Mouse (Mus musculus) MEL (cell line): ENCODE measurements around the gene Myo9b. TPM values are rescaled to one million over a fixed set of nuclear protein-coding genes. Genes with fewer than 3 reads are reported as not detected.

ENCODE experiments used
- DNase-seq: peaks from one replicate; pipeline ENCODE4 v3.0.0; 2011; ENCODE audit warnings: low read depth, low spot score
- H3K27ac ChIP-seq: 2 replicates; pipeline ENCODE4 v1.5.1; 2012; ENCODE audit warnings: low read depth, mild to moderate bottlenecking, control low read depth, low read length, moderate library complexity; ENCODE audit not compliant: control insufficient read depth
- H3K27me3 ChIP-seq, 2 experiments: fragments of 150-350 bp in 1 of 2; sonication (generic) in 1 of 2; 2 replicates each; pipeline ENCODE4 v1.6.1; 2012; ENCODE audit warnings: low read length in 2 of 2, mild to moderate bottlenecking in 2 of 2, improper control_type of control experiment in 1 of 2, moderate library complexity in 1 of 2; ENCODE audit not compliant: insufficient read depth in 2 of 2, control insufficient read depth in 1 of 2
- H3K36me3 ChIP-seq, 2 experiments: 2 replicates each; pipeline ENCODE4 v1.6.1; 2012 to 2014; ENCODE audit warnings: low read length in 2 of 2, improper control_type of control experiment in 1 of 2, inconsistent platforms in 1 of 2, mild to moderate bottlenecking in 1 of 2; ENCODE audit not compliant: insufficient read depth in 2 of 2, control insufficient read depth in 1 of 2
- H3K4me1 ChIP-seq, 2 experiments: fragments of 150-350 bp in 1 of 2; sonication (generic) in 1 of 2; 2 replicates each; pipeline ENCODE4 v1.6.1; 2012; ENCODE audit warnings: low read length in 2 of 2, improper control_type of control experiment in 1 of 2, mild to moderate bottlenecking in 1 of 2; ENCODE audit not compliant: insufficient read depth in 2 of 2, control insufficient read depth in 1 of 2
- H3K4me3 ChIP-seq, 2 experiments: fragments of 150-350 bp in 1 of 2; sonication (generic) in 1 of 2; 2 replicates each; pipeline ENCODE4 v1.5.1; 2012; ENCODE audit warnings: low read depth in 2 of 2, low read length in 2 of 2, mild to moderate bottlenecking in 2 of 2, moderate library complexity in 2 of 2, control low read depth in 1 of 2, improper control_type of control experiment in 1 of 2; ENCODE audit not compliant: control insufficient read depth in 1 of 2, insufficient read depth in 1 of 2
- H3K79me2 ChIP-seq: 2 replicates; pipeline ENCODE4 v1.6.1; 2012; ENCODE audit warnings: mild to moderate bottlenecking, low read length, moderate library complexity; ENCODE audit not compliant: control insufficient read depth, poor library complexity, insufficient read depth
- H3K9ac ChIP-seq: 2 replicates; pipeline ENCODE4 v1.6.1; 2012; ENCODE audit warnings: low read depth, mild to moderate bottlenecking, control low read depth, low read length, moderate library complexity; ENCODE audit not compliant: control insufficient read depth, poor library complexity, severe bottlenecking
- H3K9me3 ChIP-seq: fragments of 150-350 bp; sonication (generic); replicated peaks from 2 replicates; pipeline ENCODE4 v1.6.1; 2012; ENCODE audit warnings: mild to moderate bottlenecking, low read length, improper control_type of control experiment, moderate library complexity; ENCODE audit not compliant: insufficient read depth
- BHLHE40 ChIP-seq: IDR thresholded peaks from 2 replicates; pipeline ENCODE4 v1.6.1; 2012; ENCODE audit warnings: low read depth, mild to moderate bottlenecking, inconsistent platforms, low read length, improper control_type of control experiment, borderline replicate concordance
- CHD1 ChIP-seq: IDR thresholded peaks from 2 replicates; pipeline ENCODE4 v1.6.1; 2012; ENCODE audit warnings: low read depth, mild to moderate bottlenecking, inconsistent platforms, low read length, improper control_type of control experiment
- CHD2 ChIP-seq: IDR thresholded peaks from 2 replicates; pipeline ENCODE4 v1.6.1; 2011; ENCODE audit warnings: low read length, improper control_type of control experiment
- E2F4 ChIP-seq: IDR thresholded peaks from 2 replicates; pipeline ENCODE4 v1.6.1; 2011; ENCODE audit warnings: low read depth, low read length, improper control_type of control experiment, borderline replicate concordance
- ELF1 ChIP-seq: IDR thresholded peaks from 2 replicates; pipeline ENCODE4 v1.6.1; 2014; ENCODE audit warnings: low read depth, mild to moderate bottlenecking, inconsistent platforms, low read length, improper control_type of control experiment, moderate library complexity
- EP300 ChIP-seq, 2 experiments: IDR thresholded peaks; 2 replicates each; pipeline ENCODE4 v1.6.1; 2011; ENCODE audit warnings: improper control_type of control experiment in 2 of 2, low read length in 2 of 2, low read depth in 1 of 2, mild to moderate bottlenecking in 1 of 2
- ETS1 ChIP-seq: IDR thresholded peaks from 2 replicates; pipeline ENCODE4 v1.6.1; 2012; ENCODE audit warnings: low read depth, mild to moderate bottlenecking, inconsistent platforms, low read length, improper control_type of control experiment, moderate library complexity
- GATA1 ChIP-seq: IDR thresholded peaks from 2 replicates; pipeline ENCODE4 v1.6.1; 2011; ENCODE audit warnings: low read depth, low read length, improper control_type of control experiment
- HCFC1 ChIP-seq: IDR thresholded peaks from 2 replicates; pipeline ENCODE4 v1.6.1; 2012; ENCODE audit warnings: low read depth, mild to moderate bottlenecking, inconsistent platforms, low read length, improper control_type of control experiment, moderate library complexity
- MAFK ChIP-seq: IDR thresholded peaks from 2 replicates; pipeline ENCODE4 v1.6.1; 2011; ENCODE audit warnings: low read depth, mild to moderate bottlenecking, low read length, improper control_type of control experiment, borderline replicate concordance
- MAX ChIP-seq: IDR thresholded peaks from 2 replicates; pipeline ENCODE4 v1.6.1; 2011; ENCODE audit warnings: low read length, improper control_type of control experiment
- MYB ChIP-seq: IDR thresholded peaks from 2 replicates; pipeline ENCODE4 v1.6.1; 2011; ENCODE audit warnings: mild to moderate bottlenecking, low read depth, low read length, improper control_type of control experiment
- MYC ChIP-seq: IDR thresholded peaks from 2 replicates; pipeline ENCODE4 v1.6.1; 2011; ENCODE audit warnings: low read depth, mild to moderate bottlenecking, low read length, improper control_type of control experiment, moderate library complexity
- POLR2AphosphoS2 ChIP-seq: IDR thresholded peaks from 2 replicates; pipeline ENCODE4 v1.6.1; 2011; ENCODE audit warnings: low read length, improper control_type of control experiment
- RCOR1 ChIP-seq: IDR thresholded peaks from 2 replicates; pipeline ENCODE4 v1.6.1; 2012; ENCODE audit warnings: low read depth, mild to moderate bottlenecking, inconsistent platforms, low read length, improper control_type of control experiment
- SMC3 ChIP-seq: IDR thresholded peaks from 2 replicates; pipeline ENCODE4 v1.6.1; 2011; ENCODE audit warnings: low read depth, low read length, improper control_type of control experiment
- UBTF ChIP-seq: IDR thresholded peaks from 2 replicates; pipeline ENCODE4 v1.6.1; 2012; ENCODE audit warnings: low read depth, mild to moderate bottlenecking, inconsistent platforms, low read length, improper control_type of control experiment, moderate library complexity, borderline replicate concordance; ENCODE audit not compliant: insufficient read depth
- USF1 ChIP-seq: IDR thresholded peaks from 2 replicates; pipeline ENCODE4 v1.6.1; 2014; ENCODE audit warnings: low read depth, mild to moderate bottlenecking, inconsistent platforms, low read length, improper control_type of control experiment, moderate library complexity
- USF2 ChIP-seq, 2 experiments: IDR thresholded peaks; 2 replicates each; pipeline ENCODE4 v1.6.1; 2011 to 2012; ENCODE audit warnings: improper control_type of control experiment in 2 of 2, low read length in 2 of 2, borderline replicate concordance in 1 of 2, inconsistent platforms in 1 of 2, low read depth in 1 of 2, mild to moderate bottlenecking in 1 of 2; ENCODE audit not compliant: insufficient read depth in 1 of 2
- polyA plus RNA-seq, 2 experiments: library from polyadenylated mRNA; stranded (reverse) in 1 of 2; unstranded in 1 of 2; fragments of >175 nt in 1 of 2; fragments of >200 nt in 1 of 2; gene quantifications; 2 replicates each; pipeline versions ENCODE4 v1.2.1 to v1.2.4; 2012; ENCODE audit warnings: low replicate concordance in 2 of 2, low read depth in 1 of 2; ENCODE audit not compliant: insufficient read length in 2 of 2, insufficient read depth in 1 of 2, missing spikeins in 1 of 2
- total RNA-seq: library from RNA; depleted of rRNA; stranded (reverse); fragments of 300-350 nt; gene quantifications from 2 replicates; pipeline ENCODE4 v1.2.3, GENCODE M21; 2012

Myo9b gene
- total and polyA plus RNA-seq, 3 experiments = 35.8 to 54.8 (median 52.3) TPM

GRCm38 (mm10) chr8:71313951-71314350 is 41.4 kb downstream of the Myo9b start (continued):
- no peak for TF ChIP-seq MAFK
- no peak for TF ChIP-seq POLR2AphosphoS2
- no peak for TF ChIP-seq USF2 (IDR thresholded peaks at IDR 0.05; ENCODE audit: borderline replicate concordance in 1 of 2, insufficient read depth in 1 of 2, low read depth in 1 of 2, low read length in 2 of 2)
- peak in 1 of 2 experiments; percentile 40; a peak in 2 of 4 replicates for TF ChIP-seq EP300 (IDR thresholded peaks at IDR 0.05; ENCODE audit: low read depth in 1 of 2, low read length in 2 of 2)
- no peak for TF ChIP-seq MAX
- TF ChIP-seq MYB = no peak
- no peak for TF ChIP-seq CHD2
- no peak for TF ChIP-seq HCFC1
- no peak for TF ChIP-seq ELF1
- TF ChIP-seq RCOR1 = no peak
- no peak for TF ChIP-seq BHLHE40
- no peak for TF ChIP-seq SMC3
- TF ChIP-seq GATA1 = peak; percentile 56
- TF ChIP-seq CHD1 = no peak
- no peak for TF ChIP-seq USF1
- TF ChIP-seq ETS1 = no peak
- no peak for TF ChIP-seq UBTF

DNA sequence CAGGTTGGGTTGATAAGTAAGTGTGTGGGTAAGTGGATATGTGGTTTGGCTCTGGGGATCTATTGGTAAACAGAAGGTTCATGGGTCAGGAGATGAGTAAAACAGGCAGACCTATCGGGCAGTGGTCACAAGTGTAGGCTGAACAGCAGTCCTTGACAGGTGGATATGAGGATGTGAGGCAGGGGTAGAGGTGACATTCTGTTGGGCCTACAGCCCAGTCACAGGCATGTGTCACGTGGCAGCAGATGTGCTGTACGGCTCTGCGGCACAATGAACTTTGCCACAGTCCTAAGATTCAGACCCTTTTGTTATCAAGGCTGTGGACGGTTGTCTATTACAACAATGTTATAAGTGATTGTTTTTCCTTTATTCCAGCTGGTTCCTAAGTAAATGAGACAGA is 43.5 kb downstream of the Myo9b start:
- DNase-seq = no peak
- Histone ChIP-seq H3K4me3 (no peak overlapping the region), H3K27me3 (no peaks in the 10 kb centered on the region), H3K79me2 (peaks cover 10% of the 10 kb centered on the region), H3K4me1 (peaks cover 9 to 26% of the 10 kb centered on the region in 2 experiments; a peak in 3 of 4 replicates), H3K9ac (no peak overlapping the region), H3K36me3 (peaks cover 0 to 14% of the 10 kb centered on the region in 2 experiments; a peak in 3 of 4 replicates), H3K27ac (no peak overlapping the region), H3K9me3 (no peaks in the 10 kb centered on the region)
- TF ChIP-seq SMC3 (no peak), MYB (no peak), E2F4 (no peak), UBTF (no peak), MYC (no peak), MAX (no peak)
